Mouse (Mus musculus) erythroblast, embryonic 14.5 days (primary cell): ENCODE measurements around the gene S1pr1.

ENCODE experiments used
- GATA1 ChIP-seq: IDR thresholded peaks from 2 replicates; pipeline ENCODE4 v1.6.1; 2012; ENCODE audit warnings: low read length, inconsistent platforms, mixed read lengths
- TAL1 ChIP-seq: IDR thresholded peaks from 3 replicates; pipeline ENCODE4 v1.6.1; 2012; ENCODE audit warnings: low read length, inconsistent platforms, mixed read lengths

DNA sequence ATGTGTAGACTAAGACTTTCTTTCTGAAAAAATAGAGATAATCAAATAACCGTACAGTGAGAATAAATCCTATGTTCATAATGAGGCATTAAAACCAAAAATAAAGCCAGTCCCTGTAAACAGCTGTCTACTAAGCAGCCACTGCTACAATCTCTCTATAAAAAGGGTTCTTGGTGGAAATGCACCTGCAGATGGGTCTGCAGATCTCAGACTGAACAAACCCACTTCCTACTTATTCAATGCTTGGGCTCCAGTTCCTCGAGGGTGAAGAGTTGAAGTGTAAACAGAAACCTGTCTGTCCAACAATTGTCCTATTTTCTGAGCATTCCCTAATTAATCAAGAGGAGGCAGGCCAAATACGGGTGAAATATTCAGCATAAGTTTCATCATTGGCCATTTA lies 20.0 kb upstream of the S1pr1 start:
- TF ChIP-seq TAL1 (no peak), GATA1 (no peak)
